Mouse (Mus musculus): ENCODE results near the gene Gm10310. TPM values are rescaled to one million over a fixed set of nuclear protein-coding genes. Genes with fewer than 3 reads are reported as not detected.

Gene Gm10310
- not detected for polyA plus RNA-seq (2014; fragmentation: Illumina TruSeq; extraction: RNeasy Lipid Tissue Mini Kit (QIAGEN cat#74804); ENCODE audit: low read depth, low replicate concordance)

DNA sequence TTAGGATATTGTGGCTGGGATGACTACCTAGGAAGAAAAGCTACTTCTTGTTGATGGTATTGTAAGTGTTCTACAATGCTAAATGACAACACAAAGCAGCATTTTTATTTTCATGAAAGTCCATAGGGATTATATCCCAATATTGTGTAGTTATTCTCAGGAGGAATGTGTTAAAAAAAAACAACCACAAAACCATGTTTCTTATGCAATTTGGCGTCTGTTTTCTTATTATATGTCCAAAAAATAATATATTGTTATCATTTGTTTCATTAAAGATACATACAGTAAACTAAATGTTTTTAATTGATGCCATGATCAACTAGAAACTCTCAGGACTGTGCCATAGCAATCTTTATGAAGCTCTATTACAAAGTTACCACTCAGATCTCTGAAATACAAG, at the start of gene Gm10310:
TSS of gene Gm10310 (minus strand) at position 101 of the 400 bp plus-strand sequence.

DNA sequence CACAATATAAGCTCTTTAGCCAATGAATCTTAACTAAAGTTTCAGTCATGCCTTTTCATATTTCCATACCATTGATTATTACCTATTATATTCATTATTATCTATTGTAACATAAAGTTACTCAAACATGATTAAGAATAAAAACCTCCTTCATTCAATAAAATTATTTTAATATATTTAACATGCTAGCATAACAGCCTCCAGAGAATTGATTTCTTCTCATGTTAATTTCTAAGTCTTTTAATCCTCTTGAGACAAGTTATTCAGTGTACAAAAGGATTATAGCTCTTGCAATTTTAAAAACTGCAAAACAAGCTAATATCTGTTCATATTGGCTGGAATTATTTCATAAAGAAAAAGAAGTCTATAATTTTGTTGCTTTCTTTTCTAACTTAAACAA, 45.2 kb upstream of the Gm10310 start, which contains the start of gene Olfr821:
TSS of gene Olfr821 (plus strand) at position 301 of the 400 bp plus-strand sequence.

DNA sequence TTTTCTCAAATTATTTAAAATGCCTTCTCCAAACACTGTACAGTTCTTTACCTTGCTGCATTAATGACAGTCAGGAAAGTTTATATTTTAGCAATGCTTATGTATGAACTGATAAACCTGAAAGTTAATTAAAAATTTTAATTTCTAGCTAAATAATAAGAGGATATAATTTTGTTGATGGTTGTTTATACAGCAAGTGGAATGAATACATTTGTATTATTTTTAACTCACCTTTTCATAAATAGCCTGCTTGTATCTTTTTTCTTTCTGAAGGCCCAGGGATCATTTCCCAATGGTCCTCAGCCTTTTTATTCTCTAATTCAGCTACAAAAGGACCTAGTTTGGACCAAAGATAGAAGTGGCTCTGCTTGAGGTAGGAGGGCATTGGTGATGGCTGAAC, 27.5 kb upstream of the Gm10310 start, which contains the start of gene Olfr820:
TSS of gene Olfr820 (plus strand) at position 301 of the 400 bp plus-strand sequence.

DNA sequence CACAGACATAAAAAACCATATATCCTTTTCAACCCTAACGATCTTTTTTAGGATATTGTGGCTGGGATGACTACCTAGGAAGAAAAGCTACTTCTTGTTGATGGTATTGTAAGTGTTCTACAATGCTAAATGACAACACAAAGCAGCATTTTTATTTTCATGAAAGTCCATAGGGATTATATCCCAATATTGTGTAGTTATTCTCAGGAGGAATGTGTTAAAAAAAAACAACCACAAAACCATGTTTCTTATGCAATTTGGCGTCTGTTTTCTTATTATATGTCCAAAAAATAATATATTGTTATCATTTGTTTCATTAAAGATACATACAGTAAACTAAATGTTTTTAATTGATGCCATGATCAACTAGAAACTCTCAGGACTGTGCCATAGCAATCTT, 8.8 kb downstream of the Gm10310 start, which contains the start of gene Olfr247:
TSS of gene Olfr247 (minus strand) at position 101 of the 400 bp plus-strand sequence.

DNA sequence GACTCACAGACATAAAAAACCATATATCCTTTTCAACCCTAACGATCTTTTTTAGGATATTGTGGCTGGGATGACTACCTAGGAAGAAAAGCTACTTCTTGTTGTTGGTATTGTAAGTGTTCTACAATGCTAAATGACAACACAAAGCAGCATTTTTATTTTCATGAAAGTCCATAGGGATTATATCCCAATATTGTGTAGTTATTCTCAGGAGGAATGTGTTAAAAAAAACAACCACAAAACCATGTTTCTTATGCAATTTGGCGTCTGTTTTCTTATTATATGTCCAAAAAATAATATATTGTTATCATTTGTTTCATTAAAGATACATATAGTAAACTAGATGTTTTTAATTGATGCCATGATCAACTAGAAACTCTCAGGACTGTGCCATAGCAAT, 17.7 kb downstream of the Gm10310 start, which contains the start of gene Olfr819:
TSS of gene Olfr819 (minus strand) at position 101 of the 400 bp plus-strand sequence.

DNA sequence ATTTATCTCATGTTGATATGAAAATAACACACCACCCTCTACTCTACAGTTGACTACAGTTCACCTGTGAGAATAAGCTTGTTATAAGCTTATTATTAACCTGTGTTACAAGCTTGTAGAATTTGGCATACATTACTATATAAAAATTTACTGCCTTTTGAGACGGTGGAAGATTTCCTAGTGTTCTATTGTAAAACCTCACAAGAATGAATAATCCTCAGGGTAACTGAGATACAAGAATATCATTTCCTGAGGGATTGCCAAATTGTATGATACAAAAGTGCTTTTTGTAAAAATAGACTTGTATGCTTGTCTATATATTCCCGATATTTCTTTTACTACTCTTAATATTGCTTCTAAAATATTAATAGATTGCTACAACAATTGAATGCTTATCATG, 35.9 kb downstream of the Gm10310 start, which contains the start of gene Olfr818:
TSS of gene Olfr818 (minus strand) at position 101 of the 400 bp plus-strand sequence.

Other genes with a start within 250 kb of the Gm10310 start
- not detected for gene Olfr806, start 243.1 kb downstream of the Gm10310 start, polyA plus RNA-seq (2014; fragmentation: Illumina TruSeq; extraction: RNeasy Lipid Tissue Mini Kit (QIAGEN cat#74804); ENCODE audit: low read depth, low replicate concordance)
- gene Olfr807, start 227.3 kb downstream of the Gm10310 start, polyA plus RNA-seq (2014; fragmentation: Illumina TruSeq; extraction: RNeasy Lipid Tissue Mini Kit (QIAGEN cat#74804); ENCODE audit: low read depth, low replicate concordance), result not detected
- gene Olfr808, start 219.6 kb downstream of the Gm10310 start, polyA plus RNA-seq (2014; fragmentation: Illumina TruSeq; extraction: RNeasy Lipid Tissue Mini Kit (QIAGEN cat#74804); ENCODE audit: low read depth, low replicate concordance), result not detected
- gene Olfr809, start 210.4 kb downstream of the Gm10310 start, polyA plus RNA-seq (2014; fragmentation: Illumina TruSeq; extraction: RNeasy Lipid Tissue Mini Kit (QIAGEN cat#74804); ENCODE audit: low read depth, low replicate concordance), result not detected
- not detected for gene Olfr810, start 190.1 kb downstream of the Gm10310 start, polyA plus RNA-seq (2014; fragmentation: Illumina TruSeq; extraction: RNeasy Lipid Tissue Mini Kit (QIAGEN cat#74804); ENCODE audit: low read depth, low replicate concordance)
- not detected for gene Olfr811, start 180.7 kb downstream of the Gm10310 start, polyA plus RNA-seq (2014; fragmentation: Illumina TruSeq; extraction: RNeasy Lipid Tissue Mini Kit (QIAGEN cat#74804); ENCODE audit: low read depth, low replicate concordance)
- not detected for gene Olfr812, start 139.0 kb downstream of the Gm10310 start, polyA plus RNA-seq (2014; fragmentation: Illumina TruSeq; extraction: RNeasy Lipid Tissue Mini Kit (QIAGEN cat#74804); ENCODE audit: low read depth, low replicate concordance)
- gene Olfr813, start 129.7 kb downstream of the Gm10310 start, polyA plus RNA-seq (2014; fragmentation: Illumina TruSeq; extraction: RNeasy Lipid Tissue Mini Kit (QIAGEN cat#74804); ENCODE audit: low read depth, low replicate concordance), result not detected
- not detected for gene Olfr814, start 105.2 kb downstream of the Gm10310 start, polyA plus RNA-seq (2014; fragmentation: Illumina TruSeq; extraction: RNeasy Lipid Tissue Mini Kit (QIAGEN cat#74804); ENCODE audit: low read depth, low replicate concordance)
- gene Olfr815, start 79.2 kb downstream of the Gm10310 start, polyA plus RNA-seq (2014; fragmentation: Illumina TruSeq; extraction: RNeasy Lipid Tissue Mini Kit (QIAGEN cat#74804); ENCODE audit: low read depth, low replicate concordance), result not detected
- gene Olfr816, start 69.5 kb downstream of the Gm10310 start, polyA plus RNA-seq (2014; fragmentation: Illumina TruSeq; extraction: RNeasy Lipid Tissue Mini Kit (QIAGEN cat#74804); ENCODE audit: low read depth, low replicate concordance), result not detected
- not detected for gene Olfr818, start 36.0 kb downstream of the Gm10310 start, polyA plus RNA-seq (2014; fragmentation: Illumina TruSeq; extraction: RNeasy Lipid Tissue Mini Kit (QIAGEN cat#74804); ENCODE audit: low read depth, low replicate concordance)
- not detected for gene Olfr819, start 17.8 kb downstream of the Gm10310 start, polyA plus RNA-seq (2014; fragmentation: Illumina TruSeq; extraction: RNeasy Lipid Tissue Mini Kit (QIAGEN cat#74804); ENCODE audit: low read depth, low replicate concordance)
- not detected for gene Olfr247, start 8.9 kb downstream of the Gm10310 start, polyA plus RNA-seq (2014; fragmentation: Illumina TruSeq; extraction: RNeasy Lipid Tissue Mini Kit (QIAGEN cat#74804); ENCODE audit: low read depth, low replicate concordance)
- gene Olfr820, start 27.6 kb upstream of the Gm10310 start, polyA plus RNA-seq (2014; fragmentation: Illumina TruSeq; extraction: RNeasy Lipid Tissue Mini Kit (QIAGEN cat#74804); ENCODE audit: low read depth, low replicate concordance), result not detected
- gene Olfr821, start 45.3 kb upstream of the Gm10310 start, polyA plus RNA-seq (2014; fragmentation: Illumina TruSeq; extraction: RNeasy Lipid Tissue Mini Kit (QIAGEN cat#74804); ENCODE audit: low read depth, low replicate concordance), result not detected
- not detected for gene Olfr822, start 86.1 kb upstream of the Gm10310 start, polyA plus RNA-seq (2014; fragmentation: Illumina TruSeq; extraction: RNeasy Lipid Tissue Mini Kit (QIAGEN cat#74804); ENCODE audit: low read depth, low replicate concordance)
- gene Olfr823, start 130.3 kb upstream of the Gm10310 start, polyA plus RNA-seq (2014; fragmentation: Illumina TruSeq; extraction: RNeasy Lipid Tissue Mini Kit (QIAGEN cat#74804); ENCODE audit: low read depth, low replicate concordance), result not detected
- not detected for gene Olfr824, start 144.9 kb upstream of the Gm10310 start, polyA plus RNA-seq (2014; fragmentation: Illumina TruSeq; extraction: RNeasy Lipid Tissue Mini Kit (QIAGEN cat#74804); ENCODE audit: low read depth, low replicate concordance)
- gene Olfr825, start 181.7 kb upstream of the Gm10310 start, polyA plus RNA-seq (2014; fragmentation: Illumina TruSeq; extraction: RNeasy Lipid Tissue Mini Kit (QIAGEN cat#74804); ENCODE audit: low read depth, low replicate concordance), result not detected
- gene Olfr826, start 199.1 kb upstream of the Gm10310 start, polyA plus RNA-seq (2014; fragmentation: Illumina TruSeq; extraction: RNeasy Lipid Tissue Mini Kit (QIAGEN cat#74804); ENCODE audit: low read depth, low replicate concordance), result not detected
- not detected for gene Olfr827, start 229.3 kb upstream of the Gm10310 start, polyA plus RNA-seq (2014; fragmentation: Illumina TruSeq; extraction: RNeasy Lipid Tissue Mini Kit (QIAGEN cat#74804); ENCODE audit: low read depth, low replicate concordance)